Mouse (Mus musculus) stomach, embryonic 16.5 days (tissue): Measurements from ENCODE around the gene Ttc27. TPM values are rescaled to one million over a fixed set of nuclear protein-coding genes. Genes with fewer than 3 reads are reported as not detected.

ENCODE experiments used
- ATAC-seq: fragments of 200-750 bp; cut with Nextera tagmentation; 2 replicates; pipeline ENCODE4 v1.8.0; 2017; ENCODE audit warnings: moderate number of reproducible peaks, moderate TSS enrichment; ENCODE audit not compliant: insufficient read depth, low FRiP score
- H3K27ac ChIP-seq: fragments of 300-500 bp; sonication (generic); 2 replicates; pipeline ENCODE4 v1.5.1; 2014; ENCODE audit warnings: low read length
- H3K27me3 ChIP-seq: fragments of 300-500 bp; sonication (generic); 2 replicates; pipeline ENCODE4 v1.6.1; 2014; ENCODE audit warnings: low read length, control low read depth, mixed read lengths; ENCODE audit not compliant: control insufficient read depth, insufficient read depth
- H3K36me3 ChIP-seq: fragments of 300-500 bp; sonication (generic); 2 replicates; pipeline ENCODE4 v1.6.1; 2014; ENCODE audit warnings: low read length; ENCODE audit not compliant: control insufficient read depth, insufficient read depth
- H3K4me1 ChIP-seq: fragments of 300-500 bp; sonication (generic); 2 replicates; pipeline ENCODE4 v1.6.1; 2014; ENCODE audit warnings: low read length, control low read depth, mixed read lengths; ENCODE audit not compliant: control insufficient read depth, insufficient read depth
- H3K4me2 ChIP-seq: fragments of 300-500 bp; sonication (generic); 2 replicates; pipeline ENCODE4 v1.6.1; 2014; ENCODE audit warnings: low read depth, low read length, mixed read lengths
- H3K4me3 ChIP-seq: fragments of 300-500 bp; sonication (generic); replicated peaks from 2 replicates; pipeline ENCODE4 v1.5.1; 2014; ENCODE audit warnings: mild to moderate bottlenecking, low read length
- H3K9ac ChIP-seq: fragments of 300-500 bp; sonication (generic); 2 replicates; pipeline ENCODE4 v1.6.1; 2014; ENCODE audit warnings: low read length
- H3K9me3 ChIP-seq: fragments of 300-500 bp; sonication (generic); replicated peaks from 2 replicates; pipeline ENCODE4 v1.6.1; 2016; ENCODE audit warnings: low read length, control low read depth; ENCODE audit not compliant: control insufficient read depth
- WGBS: fragments of 180-500 bp; shearing (Covaris S2); extraction: QIAGEN DNeasy Blood & Tissue Kit; methylation state at CpG from one replicate; pipeline ENCODE4 v1.1.7; 2014; 5-methylcytosine and 5-hydroxymethylcytosine counted together
- polyA plus RNA-seq: library from polyadenylated mRNA; unstranded; fragments of >200 nt; fragmentation: Nextera tagmentation; extraction: Ambion mirVana; gene quantifications from 2 replicates; pipeline ENCODE4 v1.2.1, GENCODE M21; 2015

Ttc27 gene
- polyA plus RNA-seq, 1 experiment from 2014 or later = 19.7 TPM

DNA sequence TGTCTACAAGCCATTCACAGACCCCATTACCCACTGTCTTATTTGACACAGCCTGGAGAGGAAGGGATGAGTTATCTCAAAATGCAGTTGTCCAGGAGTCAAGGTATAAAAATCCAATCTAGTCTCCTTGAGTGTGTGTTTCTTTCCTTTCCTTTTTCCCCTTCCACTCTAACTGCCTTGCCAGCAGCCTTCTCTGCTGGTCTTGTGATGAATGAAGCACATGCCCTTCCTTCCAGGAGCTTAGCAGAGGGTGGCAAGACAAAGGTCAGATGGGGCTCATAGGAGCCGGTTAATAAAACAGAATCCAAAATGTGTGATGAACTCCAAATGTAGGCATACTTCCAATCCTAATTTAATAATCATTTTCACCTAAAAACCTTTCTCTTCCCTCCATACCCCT lies 156.2 kb downstream of the Ttc27 start:
- Histone ChIP-seq H3K27me3 (no peaks in the 10 kb centered on the region; the same call in 1 of the 2 replicates), H3K27ac (no peak overlapping the region), H3K4me3 (no peak overlapping the region), H3K9ac (no peak overlapping the region), H3K4me2 (no peak overlapping the region), H3K36me3 (no peaks in the 10 kb centered on the region), H3K9me3 (no peaks in the 10 kb centered on the region), H3K4me1 (peaks cover 8% of the 10 kb centered on the region)
- 62% methylated on average over 1 of the region's 1 CpGs for WGBS
- ATAC-seq = no peak

DNA sequence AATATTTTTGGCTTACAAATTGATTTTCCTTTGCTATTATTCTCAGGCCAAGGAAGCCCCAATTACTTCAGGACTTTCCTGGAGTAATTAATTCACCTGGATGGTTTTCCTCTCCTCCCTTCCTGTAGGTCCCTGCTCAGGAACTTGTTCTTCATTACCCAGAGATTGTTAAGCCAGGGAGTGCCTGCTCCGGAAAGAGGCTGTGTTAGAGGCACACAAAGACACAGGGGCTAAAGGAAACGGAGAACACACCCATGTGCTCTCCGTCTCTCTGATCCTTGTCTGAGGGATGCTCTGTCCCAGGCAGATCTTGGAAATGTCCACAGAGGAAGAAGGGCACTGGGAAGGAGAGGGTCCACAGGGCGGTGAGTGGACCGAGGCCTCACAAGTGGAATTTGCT lies 158.2 kb downstream of the Ttc27 start:
- Histone ChIP-seq H3K4me3 (no peak overlapping the region), H3K27me3 (no peaks in the 10 kb centered on the region; the same call in 1 of the 2 replicates), H3K27ac (no peak overlapping the region), H3K4me1 (no peaks in the 10 kb centered on the region; the same call in 1 of the 2 replicates), H3K9ac (no peak overlapping the region), H3K36me3 (no peaks in the 10 kb centered on the region), H3K4me2 (no peak overlapping the region), H3K9me3 (no peaks in the 10 kb centered on the region)
- ATAC-seq = no peak
- WGBS = 83% methylated on average over 5 of the region's 5 CpGs

DNA sequence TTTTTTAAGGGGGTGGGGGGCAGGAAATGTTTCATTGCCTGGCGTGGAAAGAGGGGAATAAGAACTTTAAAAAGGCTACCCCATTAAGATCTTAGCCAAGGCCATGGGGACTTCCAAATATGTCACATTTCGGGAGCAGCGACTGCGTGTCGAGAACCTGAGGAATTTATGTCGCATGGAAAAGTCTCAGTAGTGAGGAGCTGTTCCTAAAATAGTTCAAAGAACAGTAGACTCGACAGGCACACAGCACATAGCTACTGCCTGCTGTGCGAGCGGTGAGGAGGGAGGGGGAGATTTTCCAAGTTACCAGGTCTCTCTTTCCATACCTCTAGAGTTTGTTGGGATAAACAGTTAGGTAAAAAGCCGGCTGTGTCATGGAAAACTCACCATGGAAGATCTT lies 159.4 kb downstream of the Ttc27 start:
- ATAC-seq = no peak
- 72% methylated on average over 10 of the region's 10 CpGs for WGBS

DNA sequence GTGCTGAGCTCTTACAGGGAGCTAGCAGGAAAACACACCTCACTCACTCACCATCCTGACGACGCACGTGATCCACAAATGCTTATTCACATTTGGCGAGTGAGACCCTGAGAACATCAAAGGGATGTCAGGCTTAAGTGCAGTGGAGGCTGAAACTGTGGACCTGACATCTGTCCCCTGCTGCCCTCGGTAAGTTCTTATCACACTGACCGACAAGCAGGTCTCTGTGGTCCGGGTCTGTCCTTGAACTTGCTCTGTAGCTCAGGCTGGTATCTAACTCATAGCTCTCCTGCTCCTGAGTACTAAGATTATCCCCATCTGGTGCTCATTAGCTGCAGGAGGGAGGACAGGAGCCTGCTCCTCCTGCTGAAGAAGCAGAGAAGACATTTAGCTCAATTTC lies 162.2 kb downstream of the Ttc27 start:
- no peaks in the 10 kb centered on the region for H3K9me3 ChIP-seq
- no peak overlapping the region for H3K9ac ChIP-seq
- 47% methylated on average over 7 of the region's 7 CpGs for WGBS
- ATAC-seq = no peak
- H3K36me3 ChIP-seq = no peaks in the 10 kb centered on the region
- H3K27me3 ChIP-seq = no peaks in the 10 kb centered on the region; the same call in 1 of the 2 replicates
- H3K27ac ChIP-seq = no peak overlapping the region
- no peak overlapping the region for H3K4me3 ChIP-seq
- no peaks in the 10 kb centered on the region for H3K4me1 ChIP-seq
- no peak overlapping the region for H3K4me2 ChIP-seq

More for the DNA sequence above, 159.4 kb downstream of the Ttc27 start:
- Histone ChIP-seq H3K4me2 (no peak overlapping the region), H3K9ac (no peak overlapping the region), H3K4me1 (no peaks in the 10 kb centered on the region), H3K36me3 (no peaks in the 10 kb centered on the region), H3K27me3 (no peaks in the 10 kb centered on the region; the same call in 1 of the 2 replicates), H3K9me3 (no peaks in the 10 kb centered on the region), H3K4me3 (no peak overlapping the region), H3K27ac (no peak overlapping the region)

GRCm38 (mm10) chr17:74887039-74887438 lies 169.5 kb downstream of the Ttc27 start:
- WGBS = 77% methylated on average over 7 of the region's 7 CpGs
- ATAC-seq = no peak
- Histone ChIP-seq H3K4me1 (no peaks in the 10 kb centered on the region), H3K4me2 (no peak overlapping the region), H3K36me3 (no peaks in the 10 kb centered on the region), H3K27ac (no peak overlapping the region), H3K9me3 (no peaks in the 10 kb centered on the region), H3K4me3 (no peak overlapping the region), H3K9ac (no peak overlapping the region), H3K27me3 (no peaks in the 10 kb centered on the region)

- no peak for ATAC-seq
- Histone ChIP-seq H3K36me3 (no peaks in the 10 kb centered on the region), H3K9me3 (no peaks in the 10 kb centered on the region), H3K4me2 (no peak overlapping the region), H3K27me3 (no peaks in the 10 kb centered on the region), H3K27ac (no peak overlapping the region), H3K4me3 (no peak overlapping the region), H3K9ac (no peak overlapping the region), H3K4me1 (no peaks in the 10 kb centered on the region)
- WGBS = 72% methylated on average over 11 of the region's 11 CpGs
Measured at GRCm38 (mm10) chr17:74888836-74889534, 171.5 kb downstream of the Ttc27 start.

DNA sequence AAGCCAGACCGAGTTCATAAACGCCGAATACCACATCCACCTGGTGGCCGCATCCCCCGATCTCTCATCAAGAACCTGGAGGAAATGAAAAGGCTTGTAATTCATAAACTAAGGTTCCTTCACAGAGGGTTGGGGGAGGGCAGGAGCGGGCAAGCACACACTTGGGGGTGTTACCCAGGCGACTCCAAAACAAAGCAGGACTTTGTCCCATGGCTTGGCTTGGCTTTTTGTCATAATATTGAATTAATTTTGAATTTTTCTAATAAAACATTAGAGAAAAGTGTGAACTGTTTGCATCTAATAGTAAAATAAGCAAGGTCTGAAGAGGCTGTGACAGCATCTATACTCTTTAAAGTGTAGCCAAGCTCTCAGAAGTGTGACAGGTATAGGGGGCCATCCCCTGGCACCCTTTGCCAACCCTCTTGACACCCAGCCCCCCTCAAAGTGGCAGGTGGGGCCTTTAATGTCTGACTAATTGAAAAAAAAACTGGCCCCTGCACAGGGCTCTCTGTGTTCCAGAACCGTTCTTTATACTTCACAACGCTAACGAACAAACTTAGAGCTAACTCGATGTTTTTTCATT lies 172.1 kb downstream of the Ttc27 start:
- no peaks in the 10 kb centered on the region for H3K36me3 ChIP-seq
- H3K9ac ChIP-seq = no peak overlapping the region
- no peaks in the 10 kb centered on the region for H3K4me1 ChIP-seq
- H3K9me3 ChIP-seq = no peaks in the 10 kb centered on the region
- H3K4me3 ChIP-seq = no peak overlapping the region
- no peak overlapping the region for H3K27ac ChIP-seq
- H3K27me3 ChIP-seq = no peaks in the 10 kb centered on the region
- 76% methylated on average over 11 of the region's 11 CpGs for WGBS
- no peak overlapping the region for H3K4me2 ChIP-seq
- ATAC-seq = no peak

- 0 out of 2 replicates have a peak, but pooled peaks have one; percentile 7 for ATAC-seq
- no peak overlapping the region for H3K9ac ChIP-seq
- no peaks in the 10 kb centered on the region for H3K36me3 ChIP-seq
- H3K9me3 ChIP-seq = no peaks in the 10 kb centered on the region
- H3K4me2 ChIP-seq = no peak overlapping the region
- no peak overlapping the region for H3K4me3 ChIP-seq
- WGBS = 95% methylated on average over 7 of the region's 7 CpGs
- H3K4me1 ChIP-seq = peaks cover 10% of the 10 kb centered on the region
- no peak overlapping the region for H3K27ac ChIP-seq
- H3K27me3 ChIP-seq = no peaks in the 10 kb centered on the region
Measured at GRCm38 (mm10) chr17:74902453-74902852, 184.9 kb downstream of the Ttc27 start.

GRCm38 (mm10) chr17:74903411-74904331 lies 186.1 kb downstream of the Ttc27 start:
- Histone ChIP-seq H3K4me2 (peak overlapping the region; percentile 30), H3K4me3 (no peak overlapping the region), H3K36me3 (no peaks in the 10 kb centered on the region), H3K4me1 (peaks cover 10% of the 10 kb centered on the region), H3K27ac (peak overlapping the region; percentile 62), H3K9ac (peak overlapping the region; percentile 39), H3K9me3 (no peaks in the 10 kb centered on the region), H3K27me3 (no peaks in the 10 kb centered on the region)
- 30% methylated on average over 16 of the region's 16 CpGs for WGBS
- ATAC-seq = peak; percentile 83; the same call in 1 of the 2 replicates
